Mouse (Mus musculus) layer of hippocampus, adult 8-10 months (tissue): Measurements from ENCODE around the gene Wwp2. TPM values are rescaled to one million over a fixed set of nuclear protein-coding genes. Genes with fewer than 3 reads are reported as not detected.

Source experiments
- DNase-seq, 2 experiments: peaks; one replicate each; pipeline ENCODE4 v3.0.0; 2022; ENCODE audit warnings: low spot score in 2 of 2
- total RNA-seq, 4 experiments: library from RNA; stranded (reverse); gene quantifications; 2 replicates each; pipeline ENCODE4 v1.2.4; 2022

Wwp2 gene
- 10 to 100 TPM; 35.1 to 43.2 (median 41.4) TPM for total RNA-seq

DNA sequence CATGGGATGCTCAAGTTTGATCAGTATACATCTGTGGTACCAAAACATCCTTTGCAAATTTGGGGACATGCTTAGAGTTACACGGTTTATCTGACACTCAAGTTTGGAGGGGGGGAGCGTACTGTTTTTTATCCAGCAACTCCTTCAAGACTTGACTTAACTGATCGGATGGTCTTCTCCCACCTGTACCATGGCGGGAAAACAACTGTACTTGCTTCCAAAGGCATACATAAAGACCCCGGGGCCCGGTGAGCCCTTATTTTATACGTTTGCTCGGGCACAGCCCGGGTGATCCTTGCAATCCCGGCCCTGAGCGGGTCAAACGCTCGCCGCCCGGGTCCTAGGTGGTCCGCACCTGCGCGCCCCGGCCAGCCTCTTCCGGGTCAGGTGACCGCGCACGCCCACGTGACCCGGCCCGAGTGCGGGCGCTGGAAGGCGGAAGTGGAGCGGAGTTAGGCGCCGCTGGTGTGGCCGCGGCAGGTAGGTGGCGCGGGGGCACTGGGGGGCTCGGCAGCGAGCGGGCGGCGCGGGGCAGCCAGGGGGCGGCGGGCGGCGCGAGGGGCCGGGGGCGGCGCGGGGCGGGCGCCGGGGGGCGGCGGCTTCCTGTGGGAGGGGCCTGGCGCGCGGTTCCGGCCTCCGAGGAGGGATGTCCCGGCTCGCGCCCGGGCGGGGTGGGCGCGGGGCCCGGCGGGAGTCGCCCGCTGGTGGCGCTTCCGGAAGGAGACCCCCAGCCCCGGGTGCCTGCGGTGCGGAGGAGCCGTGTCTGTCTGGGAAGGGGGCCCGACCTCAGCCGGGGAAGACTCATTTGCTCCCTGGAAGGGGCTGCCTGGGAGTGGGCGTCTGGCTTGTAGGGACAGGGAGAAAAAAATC, at the start of gene Wwp2:
Gene Wwp2, plus strand, starts transcription at position 404 of the 870 bp plus-strand sequence.
- peak; percentile 53 to 61 for DNase-seq

DNA sequence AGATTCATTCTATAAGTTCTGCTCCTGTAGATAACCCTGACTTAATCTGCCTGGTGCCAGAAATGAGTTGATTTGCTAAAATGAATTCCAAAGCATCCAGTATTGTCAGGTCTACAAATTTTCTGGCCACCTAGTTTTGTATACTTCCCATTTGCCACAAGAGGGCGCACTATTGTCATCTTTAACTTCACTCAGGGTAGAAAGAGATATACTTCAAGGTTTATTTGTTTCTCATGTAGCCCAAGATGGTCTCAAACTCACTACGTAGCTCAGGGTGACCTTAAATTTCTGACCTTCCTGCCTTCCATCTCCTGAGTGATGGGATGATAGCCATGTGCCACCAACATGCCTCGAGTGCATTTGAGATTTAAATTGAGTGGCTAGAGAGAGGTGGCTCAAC, 49.5 kb upstream of the Wwp2 start:
- DNase-seq, result no peak

DNA sequence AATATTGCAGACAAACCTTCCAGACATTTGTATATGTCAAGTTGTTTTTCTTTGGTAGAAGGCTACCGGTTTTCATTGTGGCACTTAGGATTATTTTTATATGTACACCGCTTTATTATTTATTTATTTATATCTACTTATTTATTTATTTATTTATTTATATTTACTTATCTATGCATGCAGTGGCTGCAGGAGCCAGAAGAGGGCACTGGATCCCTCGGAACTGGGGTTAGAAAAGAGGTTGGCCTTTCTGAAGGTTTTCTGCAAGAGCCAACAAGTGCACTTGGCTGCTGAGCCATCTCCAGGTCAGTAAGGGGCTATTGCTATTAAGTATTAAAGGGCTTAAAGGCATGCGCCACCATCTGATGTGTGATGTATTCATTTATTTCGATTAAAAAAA, 48.3 kb upstream of the Wwp2 start:
- DNase-seq, result no peak

DNA sequence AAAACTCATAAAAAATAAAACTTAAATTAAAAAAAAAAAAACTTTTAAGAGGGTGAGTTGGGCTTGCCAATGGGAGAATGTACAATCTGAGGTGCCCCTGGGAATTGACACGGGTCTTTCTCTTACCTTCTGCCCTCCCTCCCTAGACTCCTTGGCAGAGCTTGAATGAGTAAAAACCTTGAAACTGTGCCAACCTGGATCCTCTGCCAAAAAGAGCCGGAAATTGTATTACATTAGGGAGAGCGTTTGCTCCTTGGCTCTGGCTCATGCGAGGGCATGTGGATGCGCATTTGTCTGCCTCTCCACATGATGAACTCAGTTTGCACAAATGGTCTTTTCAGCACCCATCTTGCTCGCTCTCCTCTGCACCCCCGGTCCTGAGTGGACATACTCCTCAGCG, 46.6 kb upstream of the Wwp2 start:
- DNase-seq, result no peak

DNA sequence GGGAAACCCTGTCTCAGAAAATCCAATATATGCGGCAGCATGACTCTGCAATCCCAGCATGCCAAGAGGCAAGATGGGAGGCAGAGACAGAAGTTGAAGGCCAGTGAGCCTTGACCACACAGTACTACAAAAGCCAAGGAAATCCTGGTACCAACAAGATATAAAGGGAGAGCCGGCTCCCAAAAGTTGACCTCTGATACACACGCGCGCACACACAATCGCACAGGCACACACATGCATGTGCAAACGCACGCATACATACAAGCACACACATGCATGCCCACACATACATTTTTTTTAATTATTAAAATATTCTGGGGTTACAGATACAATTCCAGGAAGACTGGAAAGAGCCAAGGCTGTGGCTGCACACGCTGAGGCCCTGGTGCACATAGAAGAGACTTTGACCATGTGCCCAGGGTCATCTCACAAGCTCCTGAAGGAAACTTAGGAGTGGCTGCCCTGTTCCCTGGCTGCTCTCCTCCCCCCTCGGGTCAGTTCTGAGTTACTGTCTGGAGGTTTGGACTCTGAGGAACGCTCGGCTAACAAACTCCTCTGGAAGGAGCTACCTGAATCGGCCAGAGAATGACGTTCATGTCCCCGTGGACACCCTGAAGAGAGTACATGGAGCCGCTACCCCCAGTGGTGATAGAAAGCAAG, 45.6 kb upstream of the Wwp2 start:
- DNase-seq, result no peak

DNA sequence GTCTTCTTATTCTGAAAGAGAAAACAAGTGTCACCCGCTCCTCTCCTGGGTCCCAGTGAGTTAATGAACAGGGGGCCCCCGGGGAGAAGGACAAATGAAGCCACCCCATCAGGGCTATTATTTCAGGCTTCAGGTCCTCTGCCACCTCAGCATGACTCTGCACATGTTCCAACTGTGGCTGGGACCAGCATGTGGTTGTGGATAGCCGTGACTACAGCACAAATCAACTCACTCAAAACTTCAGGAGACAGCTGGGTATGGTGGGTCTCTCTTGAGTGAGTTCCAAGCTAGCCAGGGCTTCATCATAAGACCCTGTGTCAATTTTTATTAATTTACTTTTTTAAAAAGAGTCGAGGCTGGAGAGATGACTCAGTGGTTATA, 45.0 kb upstream of the Wwp2 start:
- DNase-seq, result no peak

DNA sequence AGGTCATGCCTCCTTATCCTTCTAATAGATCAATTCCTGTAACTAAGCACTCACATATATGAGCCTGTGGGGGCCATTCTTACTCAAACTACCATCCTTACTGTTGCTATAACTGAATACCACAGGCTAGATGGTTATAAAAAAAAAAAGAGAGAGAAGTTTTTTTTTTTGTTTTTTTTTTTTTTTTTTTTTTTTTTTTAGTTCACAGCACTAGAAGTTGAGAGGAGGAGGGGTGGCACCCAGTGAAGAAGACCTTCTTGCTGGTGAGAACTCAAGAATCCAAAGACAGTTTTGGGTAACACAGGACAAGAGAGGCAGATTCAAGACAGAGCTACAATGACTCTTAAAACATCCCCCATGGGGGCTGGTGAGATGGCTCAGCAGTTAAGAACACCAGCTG, 40.8 kb upstream of the Wwp2 start:
- no peak for DNase-seq

DNA sequence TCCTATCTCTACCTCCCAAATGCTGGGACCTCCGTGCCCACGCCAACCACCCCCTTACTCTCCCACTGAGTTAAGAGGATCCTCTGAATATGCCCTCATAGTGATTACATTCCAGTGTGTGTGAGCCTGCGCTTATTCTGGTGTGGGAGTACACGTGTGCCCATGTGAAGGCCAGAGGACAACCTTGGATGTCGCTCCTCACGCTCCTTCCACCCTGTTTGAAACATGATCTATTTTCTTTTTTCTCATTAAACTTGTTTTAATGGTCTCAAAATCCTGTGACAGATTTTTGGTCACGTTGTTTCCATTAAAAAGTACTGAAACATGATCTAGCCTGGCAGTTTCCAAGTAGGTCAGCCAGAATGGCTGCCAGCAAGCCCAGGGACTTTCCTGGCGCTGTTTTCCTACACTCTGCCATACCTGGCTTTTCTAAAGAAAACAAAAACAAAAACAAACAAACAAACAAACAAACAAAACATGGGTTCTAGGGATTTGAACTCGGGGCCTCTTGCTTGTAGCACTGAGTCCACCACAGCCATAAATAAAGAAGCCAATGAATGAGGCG, 40.0 kb upstream of the Wwp2 start:
- no peak for DNase-seq

DNA sequence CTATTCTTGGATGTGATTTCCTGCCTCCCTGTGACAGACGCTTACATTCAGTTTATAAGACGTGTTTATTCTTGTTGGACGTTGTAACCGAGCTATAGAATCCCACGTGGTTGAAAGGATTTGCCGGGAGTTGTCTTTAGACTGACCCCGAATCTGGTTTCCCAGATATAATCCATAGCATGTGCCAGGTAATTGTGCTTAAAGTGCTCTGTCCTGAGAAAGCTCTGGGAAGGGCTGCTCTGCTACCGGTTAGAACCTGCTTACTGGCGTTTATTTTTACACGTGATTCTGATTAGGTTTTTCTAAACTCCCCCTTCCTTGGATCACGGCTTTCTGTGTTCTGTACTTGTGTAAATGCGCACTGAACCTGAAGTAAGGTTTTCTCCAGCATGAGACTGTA, 38.5 kb upstream of the Wwp2 start:
- DNase-seq, result no peak

DNA sequence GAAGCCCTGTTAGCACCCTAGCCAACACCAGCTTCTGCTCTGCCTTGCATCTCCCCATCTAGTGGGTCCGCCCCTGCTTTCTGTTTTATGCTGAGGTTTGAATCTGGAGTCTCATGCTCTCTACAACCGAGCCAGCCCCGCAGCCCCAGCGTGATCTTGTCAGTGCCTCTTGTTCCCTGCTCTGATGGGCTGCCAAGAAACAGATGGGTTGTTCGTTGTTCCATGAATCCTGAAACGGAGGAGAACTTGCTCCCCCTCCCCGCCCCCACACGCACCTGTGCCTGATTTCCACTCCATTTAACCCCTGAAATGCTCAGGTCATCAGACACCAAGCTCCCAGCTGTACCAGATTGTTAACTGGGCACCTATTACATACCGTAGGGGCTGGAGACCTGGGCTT, 36.7 kb upstream of the Wwp2 start:
- DNase-seq, result peak; percentile 49 to 58

DNA sequence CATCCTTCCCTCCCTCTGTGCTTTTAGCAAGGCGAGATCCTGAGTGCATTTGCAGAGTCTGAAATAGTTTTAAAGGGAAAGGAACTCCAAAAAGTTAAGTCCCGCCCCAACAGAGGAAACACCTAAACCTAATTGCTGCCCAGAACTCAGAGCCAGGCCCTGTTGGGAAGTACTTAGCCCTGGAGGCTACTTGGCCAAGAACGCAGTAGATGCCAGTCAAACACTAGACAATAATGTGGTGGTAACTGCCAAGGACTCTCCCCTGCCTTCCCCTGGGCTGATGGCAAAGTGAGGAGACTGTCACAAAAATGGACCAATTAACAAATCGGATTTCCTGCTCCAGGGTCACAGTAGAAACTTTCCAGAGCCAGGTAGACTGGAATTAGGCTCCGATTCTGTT, 34.3 kb upstream of the Wwp2 start:
- DNase-seq, result no peak

DNA sequence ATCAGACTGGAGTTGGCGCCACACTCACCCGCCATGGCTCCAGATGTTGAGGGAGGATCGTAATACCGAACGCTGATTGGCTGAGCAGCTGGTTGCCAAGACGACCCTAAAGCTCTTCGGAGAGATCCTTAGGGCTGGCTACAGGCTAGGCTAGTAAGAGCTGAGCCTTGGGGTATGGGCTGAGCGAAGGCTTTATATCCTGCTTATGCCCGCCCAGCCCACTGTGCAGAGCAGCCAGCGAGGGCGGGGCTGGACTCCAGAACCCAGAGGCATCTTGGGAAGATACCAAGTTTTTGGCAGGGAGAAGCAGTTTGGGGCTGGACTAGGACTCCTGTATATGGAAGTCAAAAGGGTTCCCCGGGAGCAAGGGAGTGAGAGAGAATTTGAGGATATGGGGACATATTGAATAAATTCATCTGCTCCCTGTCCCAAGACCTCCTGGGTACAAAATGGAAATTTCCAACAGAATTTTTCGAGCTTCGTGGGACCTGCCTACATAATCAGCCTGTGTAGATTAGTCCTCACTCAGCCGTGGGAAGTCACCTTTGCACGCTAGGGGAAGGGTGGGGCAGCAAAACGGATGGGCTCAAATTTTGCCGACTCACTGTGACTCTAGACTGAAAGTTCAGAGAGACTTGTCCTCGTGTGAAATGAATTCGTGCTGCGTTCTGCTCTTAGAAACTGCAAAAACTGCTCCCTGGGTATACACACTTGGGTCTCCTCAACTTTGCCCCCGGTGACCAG, 33.0 kb upstream of the Wwp2 start, which contains the start of gene Nqo1:
Gene Nqo1, minus strand, starts transcription at position 169 of the 744 bp plus-strand sequence.
- peak; percentile 39 to 47 for DNase-seq

DNA sequence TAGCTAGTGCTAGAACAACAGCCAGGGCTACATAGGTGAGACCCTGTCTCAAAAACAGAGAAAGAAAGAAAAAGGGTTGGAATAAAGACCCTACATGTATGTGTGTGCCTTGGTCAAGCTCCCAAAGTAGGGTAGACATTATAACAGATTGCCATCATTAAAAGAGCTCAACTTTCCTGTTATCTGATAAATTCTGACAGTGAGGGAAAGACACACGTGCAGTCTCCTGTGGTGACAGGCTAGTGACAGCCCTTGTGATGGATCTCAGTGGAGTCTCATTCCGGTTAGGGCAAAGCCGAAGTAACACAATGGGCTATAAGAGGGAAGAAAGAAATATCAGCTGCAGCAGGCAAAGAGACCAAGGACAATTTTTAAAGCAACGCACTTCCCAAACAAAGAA, 32.1 kb upstream of the Wwp2 start:
- DNase-seq, result no peak

DNA sequence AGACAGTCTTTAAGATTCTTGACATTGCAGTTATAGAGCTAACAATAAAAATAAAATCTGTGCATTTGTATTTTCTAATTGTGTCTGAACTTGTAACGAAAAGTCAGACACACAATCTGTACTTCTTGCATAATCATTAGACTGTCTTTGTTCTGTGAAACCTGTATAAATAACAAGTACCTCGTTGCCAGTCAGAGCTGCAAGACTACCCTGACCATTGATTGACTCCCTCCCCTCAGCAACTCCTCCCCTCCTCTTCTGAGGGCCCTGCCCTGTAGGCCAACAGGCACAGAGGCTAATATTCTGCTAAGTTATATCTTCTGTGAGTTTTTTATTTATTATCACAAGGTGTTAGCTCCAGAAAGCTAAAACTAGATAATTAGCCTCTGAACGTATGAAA, 30.2 kb upstream of the Wwp2 start:
- no peak for DNase-seq

DNA sequence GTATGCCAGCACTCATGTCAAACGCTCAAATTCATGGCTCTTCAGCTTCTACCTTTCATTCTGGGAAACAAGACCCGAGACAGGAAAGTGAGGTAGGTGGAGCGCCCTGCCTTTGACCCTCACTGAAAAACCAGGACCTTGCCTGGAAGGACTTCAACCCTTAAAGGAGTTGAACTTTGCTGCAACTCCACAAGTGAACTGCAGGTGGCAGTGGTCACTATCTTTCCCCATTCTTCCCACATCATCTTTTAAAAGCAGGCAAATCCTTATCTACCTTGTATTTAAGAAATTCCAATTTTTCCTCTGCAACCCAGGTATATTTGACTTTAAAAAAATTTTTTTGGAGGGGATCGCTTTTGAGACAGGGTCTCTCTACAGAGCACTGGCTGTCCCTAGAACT, 24.8 kb upstream of the Wwp2 start:
- no peak for DNase-seq

DNA sequence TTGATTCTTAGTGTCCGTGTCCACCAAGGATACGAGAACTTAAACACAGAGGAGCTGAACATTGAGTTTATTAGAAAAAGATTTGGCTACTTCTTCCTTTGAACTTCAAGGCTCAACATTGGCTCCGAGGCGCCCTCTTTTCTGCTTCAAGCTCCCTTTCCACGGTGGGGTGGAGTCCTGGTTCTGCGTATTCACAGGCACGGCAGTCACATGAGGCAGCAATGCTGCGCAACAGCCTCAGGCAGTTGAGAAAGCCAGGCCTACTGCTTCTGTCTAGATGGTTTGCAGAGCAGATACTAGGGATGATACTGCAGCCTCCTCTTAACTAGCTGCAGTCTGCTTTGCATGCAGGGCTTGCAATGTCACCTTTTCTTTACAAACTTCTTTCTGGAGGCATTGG, 23.6 kb upstream of the Wwp2 start:
- no peak for DNase-seq

DNA sequence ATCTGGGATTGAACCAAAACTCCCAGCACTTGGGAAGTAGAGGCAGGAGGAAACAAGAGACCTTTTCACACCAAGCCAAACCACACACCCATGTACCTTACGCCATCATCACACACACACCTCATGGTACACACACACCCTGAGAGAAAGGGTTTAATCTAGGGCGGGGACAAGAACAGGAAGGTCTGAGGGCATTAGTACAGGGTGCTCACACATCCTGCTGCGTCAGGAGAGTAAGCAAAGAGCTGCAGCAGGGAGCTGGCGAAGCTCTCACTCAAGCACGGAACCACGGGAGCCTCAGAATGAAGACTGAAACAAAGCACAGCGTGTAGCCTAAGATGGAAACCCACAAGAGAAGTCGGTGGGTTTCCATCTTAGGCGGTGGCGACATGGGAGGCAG, 22.3 kb upstream of the Wwp2 start:
- DNase-seq, result no peak

DNA sequence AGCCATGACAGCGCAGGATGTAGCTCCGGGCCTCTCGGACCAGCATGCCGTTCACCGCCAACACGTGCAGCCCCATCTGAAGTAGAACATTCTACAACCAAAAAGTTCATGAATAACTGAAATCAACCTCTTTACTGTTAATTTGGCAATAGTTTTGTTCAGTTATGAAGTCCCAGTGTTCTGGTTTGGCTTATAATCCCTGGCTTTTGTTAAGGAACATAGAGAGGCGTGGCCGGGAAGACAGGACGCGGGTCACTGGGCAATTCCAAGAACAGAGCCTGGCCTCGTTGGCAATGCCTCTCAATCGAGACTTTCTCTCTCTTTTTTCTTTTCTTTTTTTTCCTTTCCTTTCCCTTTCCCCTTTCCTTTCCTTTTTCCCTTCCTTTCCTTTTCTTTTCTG, 19.2 kb upstream of the Wwp2 start:
- DNase-seq, result no peak

DNA sequence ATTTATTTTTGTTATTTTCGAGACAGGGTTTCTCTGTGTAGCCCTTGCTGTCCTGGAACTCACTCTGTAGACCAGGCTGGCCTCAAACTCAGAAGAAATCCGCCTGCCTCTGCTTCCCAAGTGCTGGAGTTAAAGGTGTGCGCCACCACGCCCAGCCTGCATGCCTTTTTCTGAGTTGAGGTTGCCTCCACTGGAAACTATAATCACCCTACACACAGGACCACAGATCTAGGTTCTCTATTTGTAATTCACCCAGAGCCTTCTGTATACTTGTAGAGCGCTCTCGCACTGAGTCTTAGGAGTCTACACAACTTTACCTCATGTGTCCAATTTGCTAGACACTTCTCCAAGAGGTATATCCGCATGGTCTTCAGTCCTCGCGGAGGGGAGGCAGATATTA, 12.0 kb upstream of the Wwp2 start:
- DNase-seq, result no peak

DNA sequence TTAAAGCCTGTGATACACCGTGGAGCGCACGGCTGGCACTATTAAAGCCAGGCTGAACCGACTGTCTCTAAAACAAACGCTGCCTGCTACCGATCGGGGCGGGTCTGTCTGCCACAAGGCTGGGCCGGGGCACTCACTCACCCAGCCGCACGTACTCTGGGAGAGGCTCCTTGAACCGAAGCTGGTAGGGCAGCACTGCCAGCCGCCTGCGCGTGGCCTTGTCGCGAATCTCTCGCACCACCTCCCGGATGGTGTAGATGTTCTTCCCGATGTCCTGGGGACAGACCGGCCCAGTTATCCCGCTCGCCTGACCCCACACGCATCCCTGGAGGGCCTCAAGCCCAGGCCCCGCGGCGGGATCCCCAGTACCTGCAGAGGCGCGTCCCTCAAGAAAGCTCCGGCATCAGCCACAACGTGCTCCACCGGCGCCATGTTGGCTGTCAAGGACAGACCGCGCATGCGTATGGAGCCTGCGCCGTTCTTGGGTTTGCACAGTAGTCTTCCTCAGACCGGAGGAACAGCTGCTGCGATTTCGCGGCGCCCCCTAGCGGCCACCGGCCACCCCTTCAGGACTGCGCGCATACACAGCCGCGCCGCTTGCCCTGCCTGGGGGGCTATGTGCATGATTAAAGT, 11.5 kb upstream of the Wwp2 start, which contains the start of gene Nob1:
Gene Nob1, minus strand, starts transcription at position 455 of the 633 bp plus-strand sequence.
- peak; percentile 91 to 97 for DNase-seq

DNA sequence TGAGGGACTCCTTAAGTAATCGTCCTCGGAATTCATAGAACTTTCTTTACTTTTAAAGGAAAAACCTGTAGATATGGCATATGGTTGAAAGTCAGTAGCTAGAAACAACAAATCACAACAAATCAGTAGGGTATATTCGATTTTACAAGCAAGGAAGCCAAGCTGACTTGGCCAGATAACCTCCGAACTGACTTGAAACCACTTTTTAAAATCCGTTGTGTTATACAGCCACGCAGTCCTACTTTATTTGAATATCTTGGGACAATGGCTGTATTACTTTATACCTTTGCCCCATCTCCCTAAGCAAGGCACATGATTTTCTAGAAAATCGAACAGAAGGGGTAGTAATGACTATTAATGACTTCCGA, 11.0 kb upstream of the Wwp2 start:
- DNase-seq, result no peak
